Mouse (Mus musculus) bone marrow macrophage, adult 2 months (primary cell): Measurements from ENCODE around the gene Maea. TPM values are rescaled to one million over a fixed set of nuclear protein-coding genes. Genes with fewer than 3 reads are reported as not detected.
A peak's percentile ranks its signal among the peaks of the same experiment; 100 is the strongest.

Experiments used
- H3K27ac ChIP-seq: 2 replicates; pipeline ENCODE4 v1.5.1; 2012; ENCODE audit warnings: low read depth, low read length; ENCODE audit not compliant: insufficient read depth
- H3K4me1 ChIP-seq: 2 replicates; pipeline ENCODE4 v1.6.1; 2012; ENCODE audit warnings: low read length; ENCODE audit not compliant: control insufficient read depth, insufficient read depth
- H3K4me3 ChIP-seq: 2 replicates; pipeline ENCODE4 v1.5.1; 2012; ENCODE audit warnings: mild to moderate bottlenecking, low read length, moderate library complexity; ENCODE audit not compliant: insufficient read depth
- CTCF ChIP-seq: IDR thresholded peaks from 2 replicates; pipeline ENCODE4 v1.5.1; 2012; ENCODE audit warnings: low read depth, mild to moderate bottlenecking, low read length, moderate library complexity
- POLR2A ChIP-seq: IDR thresholded peaks from 2 replicates; pipeline ENCODE4 v1.6.1; 2012; ENCODE audit warnings: mild to moderate bottlenecking, low read depth, low read length, borderline replicate concordance
- polyA plus RNA-seq: library from polyadenylated mRNA; stranded (reverse); fragments of >200 nt; gene quantifications from 2 replicates; pipeline ENCODE4 v1.2.4, GENCODE M21; 2012; ENCODE audit not compliant: missing spikeins, insufficient read depth, insufficient read length

The Maea gene
- 65.9 and 72.7 TPM in 2 replicates for polyA plus RNA-seq

GRCm38 (mm10) chr5:33335273-33335976 is at the start of gene Maea:
Gene Maea, plus strand, starts transcription at chr5:33335509.
- Histone ChIP-seq H3K4me3 (peak within 1 kb of the TSS; percentile 79), H3K27ac (peak within 1 kb of the TSS; percentile 76), H3K4me1 (peaks cover 19% of the 10 kb centered on the region)
- TF ChIP-seq CTCF: no peak
- peak; percentile 87 for TF ChIP-seq POLR2A

GRCm38 (mm10) chr5:33293796-33294430 is 41.4 kb upstream of the Maea start:
- H3K27ac ChIP-seq: no peak overlapping the region
- no peaks in the 10 kb centered on the region for H3K4me1 ChIP-seq
- TF ChIP-seq CTCF (no peak), POLR2A (no peak)
- no peak overlapping the region for H3K4me3 ChIP-seq

DNA sequence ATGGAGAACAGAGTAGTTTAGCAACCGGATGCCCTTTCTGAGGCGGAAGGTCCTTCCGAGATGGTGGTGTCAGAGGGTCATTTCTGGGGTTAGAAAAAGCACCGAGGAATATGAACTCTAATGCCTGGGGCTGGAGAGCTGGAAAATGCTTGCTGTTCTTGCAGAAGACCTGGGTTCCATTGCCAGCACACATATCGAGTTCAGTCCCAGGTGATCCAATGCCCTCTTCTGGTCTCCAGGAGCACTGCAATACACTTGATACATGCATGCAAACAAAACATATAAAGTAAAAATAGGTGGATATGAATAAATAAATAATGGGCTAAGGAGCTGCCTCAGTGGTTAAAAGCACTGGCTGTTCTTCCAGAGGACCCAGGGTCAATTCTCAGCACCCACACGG is 38.1 kb upstream of the Maea start:
- no peak overlapping the region for H3K4me3 ChIP-seq
- H3K27ac ChIP-seq: no peak overlapping the region
- no peak for TF ChIP-seq POLR2A
- TF ChIP-seq CTCF: peak; percentile 51
- H3K4me1 ChIP-seq: no peaks in the 10 kb centered on the region

DNA sequence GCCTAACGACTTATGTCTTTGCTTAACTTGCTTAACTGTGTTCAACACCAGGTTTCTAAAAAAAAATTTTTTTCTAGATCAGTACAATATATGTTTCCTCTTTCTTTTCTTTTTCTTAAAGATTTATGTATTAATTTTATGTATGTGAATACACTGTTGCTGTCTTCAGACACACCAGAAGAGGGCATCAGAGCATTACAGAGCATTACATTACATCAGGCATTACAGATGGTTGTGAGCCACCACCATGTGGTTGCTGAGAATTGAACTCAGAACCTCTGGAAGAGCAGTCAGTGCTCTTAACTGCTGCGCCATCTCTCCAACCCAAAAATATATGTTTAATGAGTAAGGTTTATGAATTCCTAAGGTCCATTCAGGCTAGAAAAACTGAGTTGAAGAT is 33.5 kb upstream of the Maea start:
- TF ChIP-seq POLR2A (no peak), CTCF (no peak)
- Histone ChIP-seq H3K4me1 (no peaks in the 10 kb centered on the region), H3K4me3 (no peak overlapping the region), H3K27ac (no peak overlapping the region)

DNA sequence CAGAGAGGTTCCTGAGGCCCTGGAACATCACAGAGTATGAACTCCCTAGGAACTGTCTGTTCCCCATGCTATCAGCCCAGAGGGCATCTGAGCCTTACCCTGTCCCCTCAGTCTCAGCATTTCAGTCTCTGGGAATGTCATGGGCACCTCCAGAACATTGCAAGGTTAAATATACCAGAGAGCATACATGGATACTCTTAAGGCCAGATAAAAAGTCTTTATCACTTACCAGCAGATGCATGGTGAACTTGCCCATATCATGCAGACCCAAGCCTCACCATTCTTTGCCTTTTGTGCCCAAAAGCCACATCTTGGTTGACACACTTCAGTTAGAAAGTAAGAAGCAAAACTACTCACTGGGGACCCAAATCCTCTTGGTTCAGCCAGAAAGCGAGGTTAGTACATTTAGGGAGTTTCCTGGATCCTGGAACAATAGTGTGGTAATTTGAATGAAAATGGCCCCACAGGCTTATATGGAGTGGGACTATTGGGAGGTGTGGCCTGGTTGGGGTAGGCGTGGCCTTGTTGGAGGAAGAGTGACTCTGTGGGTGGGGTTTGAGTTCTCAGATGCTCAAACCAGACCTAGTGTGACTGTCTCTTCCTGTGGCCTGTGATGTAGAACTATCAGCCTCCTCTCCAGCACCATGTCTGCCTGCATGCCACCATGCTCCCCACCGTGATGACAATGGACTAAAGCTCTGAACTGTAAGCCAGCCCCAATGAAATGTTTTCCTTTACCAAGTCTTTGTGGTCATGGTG is 24.4 kb upstream of the Maea start:
- H3K4me3 ChIP-seq: no peak overlapping the region

DNA sequence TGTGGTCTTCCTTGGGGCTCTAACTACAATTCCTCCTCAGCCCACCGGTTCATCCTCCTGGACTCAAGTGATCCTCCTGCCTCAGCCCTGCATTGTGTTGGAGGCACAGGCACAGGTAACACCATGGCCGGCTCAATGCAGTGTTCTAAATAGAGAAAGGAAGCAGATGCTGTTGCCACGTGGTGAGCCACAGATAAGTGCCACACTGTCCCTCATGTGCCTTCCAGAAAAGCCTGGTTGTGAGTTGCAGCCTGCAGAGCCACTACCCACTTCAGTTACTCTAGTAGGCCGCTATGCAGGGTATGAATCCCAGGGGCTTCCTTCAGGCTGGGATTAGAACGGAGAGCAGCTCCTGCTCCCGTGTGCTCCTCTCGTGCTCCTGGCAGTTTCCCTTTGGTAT is 23.1 kb upstream of the Maea start:
- no peak overlapping the region for H3K27ac ChIP-seq
- H3K4me3 ChIP-seq: no peak overlapping the region
- H3K4me1 ChIP-seq: no peaks in the 10 kb centered on the region
- TF ChIP-seq POLR2A: no peak
- no peak for TF ChIP-seq CTCF

More for the DNA sequence above, 24.4 kb upstream of the Maea start:
- Histone ChIP-seq H3K27ac (no peak overlapping the region), H3K4me1 (no peaks in the 10 kb centered on the region)
- TF ChIP-seq CTCF (no peak), POLR2A (no peak)

DNA sequence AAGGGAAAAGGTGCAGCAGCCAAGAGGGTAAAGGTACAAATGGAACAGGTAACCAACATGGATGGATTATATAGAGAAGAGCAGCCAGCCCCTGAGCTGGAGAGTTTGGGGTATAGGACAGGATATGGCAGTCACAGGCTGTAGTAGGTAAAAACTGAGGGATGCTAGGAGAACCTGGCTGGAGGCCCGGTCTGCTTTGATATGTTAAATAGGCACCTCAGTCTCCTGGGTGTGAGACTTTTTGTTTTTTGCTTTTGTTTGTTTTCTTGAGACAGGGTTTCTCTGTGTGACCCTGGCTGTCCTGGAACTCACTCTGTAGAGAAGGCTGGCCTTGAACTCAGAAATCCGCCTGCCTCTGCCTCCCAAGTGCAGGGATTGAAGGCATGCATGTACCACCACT is 10.8 kb upstream of the Maea start:
- Histone ChIP-seq H3K4me1 (no peaks in the 10 kb centered on the region), H3K27ac (no peak overlapping the region)
- TF ChIP-seq POLR2A (no peak), CTCF (no peak)

DNA sequence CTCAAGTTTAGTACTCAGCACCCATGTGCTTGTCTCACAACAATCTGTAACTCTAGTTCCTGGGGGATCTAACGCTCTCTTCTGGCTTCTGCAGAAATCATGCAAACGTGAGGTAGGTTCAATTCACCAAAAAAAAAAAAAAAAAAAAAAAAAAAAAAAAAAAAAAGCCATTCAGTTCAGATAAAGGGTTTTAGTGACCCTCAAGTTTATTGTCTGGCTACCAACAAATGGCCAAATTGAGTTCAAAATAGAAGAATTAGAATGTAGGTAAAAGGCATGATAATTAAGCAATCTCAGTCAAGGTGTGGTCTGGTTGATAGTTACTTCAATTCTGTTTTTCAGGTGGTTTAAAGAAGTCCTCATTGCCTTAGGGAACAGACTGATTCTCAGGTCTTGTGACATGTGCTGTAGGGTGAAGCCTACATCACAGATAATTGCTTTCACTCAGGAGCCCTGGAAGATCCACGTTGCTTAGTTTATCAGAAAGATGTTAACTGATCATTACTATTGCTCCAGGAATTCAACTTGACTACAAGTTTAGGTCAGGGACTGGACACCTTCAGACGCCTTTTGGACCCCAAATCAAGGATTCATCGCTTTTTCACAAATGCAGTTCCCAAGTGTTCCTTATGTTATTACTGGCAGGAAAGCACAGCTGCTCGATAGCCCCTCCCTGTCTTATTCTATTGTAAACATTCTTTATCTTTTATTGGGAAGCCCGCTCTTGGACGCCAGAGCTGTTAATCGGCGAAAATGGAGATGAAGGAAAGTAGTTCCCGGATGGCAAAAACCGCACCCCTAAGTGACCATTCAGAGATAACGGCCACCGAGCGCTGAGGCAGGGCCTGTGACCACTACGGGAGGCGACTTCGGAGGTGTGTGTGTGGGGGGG is 682 bp upstream of the Maea start:
- Histone ChIP-seq H3K4me1 (peaks cover 19% of the 10 kb centered on the region), H3K4me3 (peak overlapping the region; percentile 71), H3K27ac (peak overlapping the region; percentile 55)
- TF ChIP-seq CTCF (no peak), POLR2A (no peak)

More for the DNA sequence above, 10.8 kb upstream of the Maea start:
- no peak overlapping the region for H3K4me3 ChIP-seq

GRCm38 (mm10) chr5:33335977-33336360 is 660 bp downstream of the Maea start:
- H3K27ac ChIP-seq: peak overlapping the region; percentile 76
- TF ChIP-seq POLR2A: no peak
- peak overlapping the region; percentile 79 for H3K4me3 ChIP-seq
- peaks cover 21% of the 10 kb centered on the region for H3K4me1 ChIP-seq

DNA sequence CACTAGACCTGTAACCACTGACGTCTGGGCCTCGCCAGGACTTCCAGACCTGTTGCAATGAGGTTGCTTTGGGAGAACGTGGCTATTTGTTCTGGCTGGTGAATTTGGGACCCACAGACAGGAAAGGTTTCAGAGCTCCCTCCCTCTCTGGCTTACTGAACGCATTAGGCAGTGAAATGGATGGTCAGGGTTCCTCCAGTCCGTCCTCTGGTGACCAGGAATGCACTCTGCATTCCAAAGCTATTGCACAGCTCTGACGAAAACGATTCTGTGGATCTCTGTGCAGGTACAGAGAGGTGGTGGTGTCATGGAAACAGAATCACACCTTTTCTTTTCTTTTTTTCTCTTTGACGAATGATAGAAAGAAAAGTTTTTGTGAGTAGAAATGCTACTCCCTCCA is 1.9 kb downstream of the Maea start:
- Histone ChIP-seq H3K27ac (no peak overlapping the region), H3K4me1 (peaks cover 24% of the 10 kb centered on the region), H3K4me3 (no peak overlapping the region)
- TF ChIP-seq CTCF (no peak), POLR2A (no peak)
